Mouse (Mus musculus) lung, postnatal 0 days (tissue): ENCODE results near the gene Ankrd7. TPM values are rescaled to one million over a fixed set of nuclear protein-coding genes. Genes with fewer than 3 reads are reported as not detected.

Source experiments
- ATAC-seq: fragments of 200-750 bp; cut with Nextera tagmentation; 2 replicates; pipeline ENCODE4 v1.8.0; 2017; ENCODE audit warnings: moderate library complexity
- DNase-seq: peaks from one replicate; pipeline ENCODE4 v3.0.0-alpha.2; 2016; ENCODE audit warnings: low spot score
- H3K27ac ChIP-seq: fragments of 300-500 bp; sonication (generic); 2 replicates; pipeline ENCODE4 v1.5.1; 2014; ENCODE audit warnings: antibody characterized with exemption, mild to moderate bottlenecking, low read length, mixed read lengths
- H3K27me3 ChIP-seq: fragments of 300-500 bp; sonication (generic); replicated peaks from 2 replicates; pipeline ENCODE4 v1.6.1; 2014; ENCODE audit warnings: low read length, mixed read lengths; ENCODE audit not compliant: insufficient read depth
- H3K36me3 ChIP-seq: fragments of 300-500 bp; sonication (generic); 2 replicates; pipeline ENCODE4 v1.6.1; 2014; ENCODE audit warnings: low read length, mixed read lengths; ENCODE audit not compliant: insufficient read depth
- H3K4me1 ChIP-seq: fragments of 300-500 bp; sonication (generic); 2 replicates; pipeline ENCODE4 v1.6.1; 2014; ENCODE audit warnings: antibody characterized with exemption, low read depth, low read length, mixed read lengths; ENCODE audit not compliant: insufficient read depth
- H3K4me2 ChIP-seq: fragments of 300-500 bp; sonication (generic); replicated peaks from 2 replicates; pipeline ENCODE4 v1.6.1; 2014; ENCODE audit warnings: low read depth, mild to moderate bottlenecking, low read length, moderate library complexity, mixed read lengths
- H3K4me3 ChIP-seq: fragments of 300-500 bp; sonication (generic); 2 replicates; pipeline ENCODE4 v1.5.1; 2014; ENCODE audit warnings: low read depth, low read length
- H3K9ac ChIP-seq: fragments of 300-500 bp; sonication (generic); replicated peaks from 2 replicates; pipeline ENCODE4 v1.6.1; 2014; ENCODE audit warnings: low read depth, mild to moderate bottlenecking
- H3K9me3 ChIP-seq: fragments of 300-500 bp; sonication (generic); 2 replicates; pipeline ENCODE4 v1.6.1; 2016; ENCODE audit warnings: low read length, mixed read lengths
- CTCF ChIP-seq: IDR thresholded peaks from 2 replicates; pipeline ENCODE4 v1.5.1; 2016; ENCODE audit warnings: antibody characterized with exemption, mild to moderate bottlenecking
- EP300 ChIP-seq: IDR thresholded peaks from 2 replicates; pipeline ENCODE4 v1.6.1; 2016; ENCODE audit warnings: antibody characterized with exemption, mild to moderate bottlenecking, control low read depth
- WGBS: fragments of 180-500 bp; shearing (Covaris S2); extraction: QIAGEN DNeasy Blood & Tissue Kit; methylation state at CpG from one replicate; pipeline ENCODE4 v1.1.7; 2014; 5-methylcytosine and 5-hydroxymethylcytosine counted together
- polyA plus RNA-seq: library from polyadenylated mRNA; unstranded; fragments of >200 nt; fragmentation: Nextera tagmentation; extraction: Ambion mirVana; gene quantifications from 2 replicates; pipeline ENCODE4 v1.2.1, GENCODE M21; 2015

Gene Ankrd7
- polyA plus RNA-seq, 1 experiment from 2014 or later: not detected

DNA sequence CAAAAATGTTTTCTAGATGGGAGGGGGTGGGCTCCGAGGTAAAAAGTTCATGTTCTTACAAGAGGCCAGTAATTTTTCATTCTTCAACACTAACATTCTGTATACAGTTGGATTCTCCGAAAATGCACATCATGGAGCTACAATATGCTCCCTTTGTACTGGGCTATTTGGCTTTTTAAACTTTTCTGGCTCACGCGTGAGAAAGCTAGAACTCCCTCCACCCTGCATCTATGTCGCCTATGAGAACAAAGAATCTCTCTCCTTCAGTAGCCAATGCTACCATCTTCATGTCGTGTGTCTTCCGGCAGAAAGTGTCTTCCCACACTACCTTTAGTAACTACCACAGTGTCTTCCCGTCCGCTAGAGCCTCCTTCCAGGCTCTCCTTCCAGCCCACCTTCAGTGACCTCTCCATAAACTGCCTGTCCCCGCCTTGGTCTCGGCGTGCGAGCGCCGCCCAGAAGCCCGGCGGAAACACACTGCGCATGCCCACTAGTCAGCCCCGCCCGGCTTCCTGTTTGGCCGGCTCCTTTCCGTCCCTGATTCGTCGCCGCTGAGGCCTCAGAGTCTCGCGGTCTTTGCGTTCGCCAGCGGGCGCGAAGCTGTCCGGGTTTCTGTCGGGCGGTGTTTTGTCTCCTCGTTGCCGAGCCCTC is 17.9 kb upstream of the Ankrd7 start, which contains the start of gene Lsm8:
Gene Lsm8 (plus strand): TSS at position 529 of the 651 bp plus-strand sequence.
- H3K4me1 ChIP-seq: no peaks in the 10 kb centered on the region
- WGBS: under 1% methylated on average over 37 of the region's 37 CpGs
- H3K9me3 ChIP-seq: no peaks in the 10 kb centered on the region
- peak within 1 kb of the TSS; percentile 97 for H3K9ac ChIP-seq
- peak within 1 kb of the TSS; percentile 88 for H3K4me3 ChIP-seq
- ATAC-seq (peak; percentile 100), DNase-seq (peak; percentile 99)
- H3K27me3 ChIP-seq: no peaks in the 10 kb centered on the region
- H3K36me3 ChIP-seq: peaks cover 8% of the 10 kb centered on the region; the same call in 1 of the 2 replicates
- H3K27ac ChIP-seq: peak within 1 kb of the TSS; percentile 95
- peak within 1 kb of the TSS; percentile 72 for H3K4me2 ChIP-seq
- TF ChIP-seq CTCF (peak; percentile 25; the same call in 1 of the 2 replicates), EP300 (peak; percentile 71)

GRCm38 (mm10) chr6:18848702-18849061 is 17.4 kb upstream of the Ankrd7 start:
- DNase-seq: no peak
- Histone ChIP-seq H3K4me3 (peak overlapping the region; percentile 88), H3K27me3 (no peaks in the 10 kb centered on the region), H3K4me2 (peak overlapping the region; percentile 72), H3K27ac (peak overlapping the region; percentile 95), H3K9ac (peak overlapping the region; percentile 97), H3K36me3 (peaks cover 8% of the 10 kb centered on the region; the same call in 1 of the 2 replicates), H3K9me3 (no peaks in the 10 kb centered on the region), H3K4me1 (no peaks in the 10 kb centered on the region)
- ATAC-seq: no peak
- TF ChIP-seq EP300: no peak
- TF ChIP-seq CTCF: no peak
- under 1% methylated on average over 22 of the region's 28 CpGs for WGBS

GRCm38 (mm10) chr6:18855323-18855722 is 10.8 kb upstream of the Ankrd7 start:
- no peak for ATAC-seq
- Histone ChIP-seq H3K4me2 (no peak overlapping the region), H3K36me3 (peaks cover 23% of the 10 kb centered on the region; the same call in 1 of the 2 replicates), H3K4me3 (no peak overlapping the region), H3K27me3 (no peaks in the 10 kb centered on the region), H3K4me1 (no peaks in the 10 kb centered on the region), H3K9me3 (no peaks in the 10 kb centered on the region), H3K9ac (no peak overlapping the region), H3K27ac (no peak overlapping the region)
- no peak for DNase-seq
- TF ChIP-seq CTCF (no peak), EP300 (no peak)

DNA sequence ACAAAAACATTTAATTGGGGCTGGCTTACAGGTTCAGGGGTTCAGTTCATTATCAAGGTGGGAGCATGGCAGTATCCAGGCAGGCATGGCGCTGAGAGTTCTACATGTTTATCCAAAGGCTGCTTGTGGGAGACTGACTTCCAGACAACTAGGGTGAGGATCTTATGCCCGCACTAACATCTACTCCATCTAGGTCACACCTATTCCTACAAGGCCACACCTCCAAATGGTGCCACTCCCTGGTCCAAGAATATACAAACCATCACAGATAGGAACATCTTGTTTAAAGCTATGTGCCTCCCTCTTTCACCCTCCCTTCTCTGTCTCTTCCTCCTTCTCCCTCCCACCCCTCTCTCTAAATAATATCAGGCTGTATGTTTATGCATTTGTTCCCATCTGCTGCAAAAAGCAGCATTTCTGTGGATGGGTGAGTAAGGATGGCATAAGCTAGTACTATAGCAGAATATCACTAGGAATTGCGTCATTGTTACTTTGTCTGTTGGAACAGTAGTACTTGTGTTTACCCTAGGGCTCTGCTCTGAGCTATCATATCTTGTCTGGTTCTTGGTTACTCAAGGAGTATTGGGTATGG is 9.5 kb upstream of the Ankrd7 start:
- no peak overlapping the region for H3K9ac ChIP-seq
- DNase-seq (no peak), ATAC-seq (no peak)
- H3K27ac ChIP-seq: no peak overlapping the region
- 94% methylated on average over 3 of the region's 3 CpGs for WGBS
- H3K9me3 ChIP-seq: no peaks in the 10 kb centered on the region
- no peaks in the 10 kb centered on the region for H3K4me1 ChIP-seq
- no peak overlapping the region for H3K4me3 ChIP-seq
- no peaks in the 10 kb centered on the region for H3K27me3 ChIP-seq
- H3K36me3 ChIP-seq: peaks cover 23% of the 10 kb centered on the region; the same call in 1 of the 2 replicates
- H3K4me2 ChIP-seq: no peak overlapping the region
- no peak for TF ChIP-seq EP300
- no peak for TF ChIP-seq CTCF

DNA sequence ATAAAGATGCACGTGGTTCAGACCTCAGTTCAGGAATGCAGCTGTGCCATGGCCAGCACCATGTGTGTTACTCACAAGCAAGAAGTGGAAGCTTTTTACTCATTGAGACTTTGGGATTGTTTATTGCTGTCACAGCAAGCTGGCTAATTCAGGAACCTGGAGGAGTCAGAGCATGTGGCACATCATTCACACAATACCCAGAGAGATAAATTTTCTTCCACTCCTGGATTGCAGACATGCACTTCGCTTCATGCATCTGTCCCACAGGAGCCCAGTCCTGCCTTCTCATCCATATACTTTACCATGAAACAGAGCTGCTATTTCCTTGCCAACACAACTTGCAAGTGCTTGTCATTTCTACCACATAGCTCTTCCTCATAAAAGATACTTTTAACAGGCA is 22.9 kb downstream of the Ankrd7 start:
- Histone ChIP-seq H3K4me1 (no peaks in the 10 kb centered on the region), H3K4me2 (no peak overlapping the region), H3K27me3 (no peaks in the 10 kb centered on the region), H3K4me3 (no peak overlapping the region), H3K36me3 (no peaks in the 10 kb centered on the region), H3K9me3 (no peaks in the 10 kb centered on the region), H3K9ac (no peak overlapping the region), H3K27ac (no peak overlapping the region)
- ATAC-seq (no peak), DNase-seq (no peak)
- TF ChIP-seq EP300: no peak
- no peak for TF ChIP-seq CTCF
- WGBS: 69% methylated on average over 2 of the region's 2 CpGs

DNA sequence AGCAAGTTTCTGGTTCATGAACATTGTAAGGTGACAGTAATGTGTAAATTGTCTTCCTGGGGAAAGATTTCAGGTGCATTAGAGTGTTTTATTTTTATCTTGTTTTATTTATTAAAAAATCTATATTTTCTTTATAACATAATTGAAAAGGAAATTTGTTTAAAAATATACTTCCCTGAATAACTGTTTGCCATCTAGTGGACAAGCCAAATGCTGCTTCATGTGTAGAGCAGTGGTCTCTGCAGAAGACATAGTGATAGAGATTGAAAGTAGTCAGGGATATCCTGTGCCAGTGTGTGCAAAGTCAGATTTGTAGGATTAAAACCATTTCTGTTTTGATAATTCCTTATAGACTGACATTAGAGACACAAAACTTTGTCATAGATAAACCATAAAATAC is 28.0 kb downstream of the Ankrd7 start:
- TF ChIP-seq CTCF (no peak), EP300 (no peak)
- DNase-seq: no peak
- Histone ChIP-seq H3K4me2 (no peak overlapping the region), H3K4me3 (no peak overlapping the region), H3K9ac (no peak overlapping the region), H3K4me1 (no peaks in the 10 kb centered on the region), H3K36me3 (no peaks in the 10 kb centered on the region), H3K27ac (no peak overlapping the region), H3K27me3 (no peaks in the 10 kb centered on the region), H3K9me3 (no peaks in the 10 kb centered on the region)
- ATAC-seq: no peak
